Mouse (Mus musculus) erythroblast, embryonic 14.5 days (primary cell): Measurements from ENCODE around the gene Ndel1. TPM values are rescaled to one million over a fixed set of nuclear protein-coding genes. Genes with fewer than 3 reads are reported as not detected.
A peak's percentile ranks its signal among the peaks of the same experiment; 100 is the strongest.

Source experiments
- H3K27me3 ChIP-seq: 2 replicates; pipeline ENCODE4 v1.6.1; 2012; ENCODE audit warnings: inconsistent platforms; ENCODE audit not compliant: control insufficient read depth
- H3K36me3 ChIP-seq: 2 replicates; pipeline ENCODE4 v1.6.1; 2012; ENCODE audit warnings: mild to moderate bottlenecking, inconsistent platforms; ENCODE audit not compliant: control insufficient read depth
- H3K4me1 ChIP-seq: 2 replicates; pipeline ENCODE4 v1.6.1; 2012; ENCODE audit warnings: inconsistent platforms; ENCODE audit not compliant: control insufficient read depth
- H3K4me3 ChIP-seq: replicated peaks from 2 replicates; pipeline ENCODE3; 2012; ENCODE audit warnings: moderate library complexity, mild to moderate bottlenecking, inconsistent platforms
- H3K9me3 ChIP-seq: 2 replicates; pipeline ENCODE4 v1.6.1; 2012; ENCODE audit warnings: low read length, inconsistent platforms, mixed read lengths; ENCODE audit not compliant: control insufficient read depth
- GATA1 ChIP-seq: IDR thresholded peaks from 2 replicates; pipeline ENCODE4 v1.6.1; 2012; ENCODE audit warnings: low read length, inconsistent platforms, mixed read lengths
- TAL1 ChIP-seq: IDR thresholded peaks from 3 replicates; pipeline ENCODE4 v1.6.1; 2012; ENCODE audit warnings: low read length, inconsistent platforms, mixed read lengths
- polyA plus RNA-seq: library from polyadenylated mRNA; stranded (reverse); fragments of >175 nt; gene quantifications from 2 replicates; pipeline ENCODE4 v1.2.3, GENCODE M21; 2012

Ndel1 gene
- polyA plus RNA-seq, 1 experiment = 6.6 TPM

DNA sequence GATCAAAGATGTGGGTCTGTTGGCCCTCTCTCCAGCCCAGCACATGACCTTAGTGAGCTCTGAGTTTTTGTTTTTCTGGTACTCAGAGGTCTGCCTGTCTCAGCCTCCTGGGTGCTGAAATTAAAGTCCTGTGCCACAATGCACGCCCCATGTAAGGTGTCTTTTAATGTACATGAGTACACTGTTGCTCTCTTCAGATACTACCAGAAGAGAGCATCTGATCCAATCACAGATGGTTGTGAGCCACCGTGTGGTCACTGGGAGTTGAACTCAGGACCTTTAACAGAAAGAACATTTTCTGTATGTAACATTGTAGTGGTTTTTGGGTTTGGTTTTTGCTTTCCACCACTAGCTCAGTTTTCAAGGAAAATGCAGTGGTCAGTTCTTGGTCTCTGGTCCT is 32.1 kb upstream of the Ndel1 start:
- Histone ChIP-seq H3K4me1 (peaks cover 36% of the 10 kb centered on the region), H3K27me3 (peaks cover 3% of the 10 kb centered on the region), H3K36me3 (peaks cover 52% of the 10 kb centered on the region), H3K4me3 (no peak overlapping the region), H3K9me3 (no peaks in the 10 kb centered on the region)
- no peak for TF ChIP-seq GATA1
- no peak for TF ChIP-seq TAL1

DNA sequence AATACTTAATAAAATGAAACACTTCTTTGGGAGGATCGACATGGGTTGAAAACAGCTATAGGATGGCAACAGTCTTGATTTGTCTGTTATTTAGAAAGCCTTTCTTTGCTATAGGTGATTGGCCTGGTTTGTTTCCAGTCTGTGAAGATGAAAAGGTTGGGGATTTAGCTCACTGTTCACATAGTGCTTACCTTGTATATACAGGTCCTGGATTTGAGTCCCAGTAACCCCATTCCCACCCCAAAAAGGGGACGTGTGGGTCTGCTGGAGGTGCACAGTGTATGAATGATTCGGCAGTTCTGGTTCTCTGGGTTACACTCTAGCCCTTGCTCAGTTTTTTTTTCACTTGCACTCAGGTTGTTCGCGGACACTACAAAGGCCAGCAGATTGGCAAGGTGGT is 31.2 kb upstream of the Ndel1 start:
- no peak for TF ChIP-seq TAL1
- no peak for TF ChIP-seq GATA1
- Histone ChIP-seq H3K36me3 (peaks cover 52% of the 10 kb centered on the region), H3K9me3 (no peaks in the 10 kb centered on the region), H3K4me1 (peaks cover 45% of the 10 kb centered on the region), H3K4me3 (peak overlapping the region; percentile 76), H3K27me3 (peaks cover 3% of the 10 kb centered on the region)

DNA sequence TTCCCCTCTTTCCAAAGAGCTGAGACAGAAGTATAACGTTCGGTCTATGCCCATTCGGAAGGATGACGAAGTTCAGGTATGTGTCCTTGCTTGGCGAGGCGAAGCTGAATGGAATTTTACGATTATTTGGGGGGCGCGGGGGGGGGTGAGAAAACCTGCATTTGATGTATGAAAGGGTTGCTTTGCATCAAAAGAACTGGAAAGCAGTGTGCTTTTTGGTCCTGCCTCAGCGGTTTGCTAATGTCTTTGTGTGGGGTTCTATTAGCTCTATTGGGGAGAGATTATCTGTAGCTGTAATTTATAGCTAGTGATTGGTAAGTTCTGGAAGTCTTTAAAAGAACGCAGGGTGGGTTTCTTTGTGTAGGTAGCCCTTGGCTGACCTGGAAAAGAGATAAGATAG is 30.7 kb upstream of the Ndel1 start:
- Histone ChIP-seq H3K36me3 (peaks cover 50% of the 10 kb centered on the region), H3K9me3 (no peaks in the 10 kb centered on the region), H3K4me1 (peaks cover 46% of the 10 kb centered on the region), H3K27me3 (peaks cover 3% of the 10 kb centered on the region), H3K4me3 (peak overlapping the region; percentile 76)
- TF ChIP-seq GATA1 = no peak
- TF ChIP-seq TAL1 = no peak

DNA sequence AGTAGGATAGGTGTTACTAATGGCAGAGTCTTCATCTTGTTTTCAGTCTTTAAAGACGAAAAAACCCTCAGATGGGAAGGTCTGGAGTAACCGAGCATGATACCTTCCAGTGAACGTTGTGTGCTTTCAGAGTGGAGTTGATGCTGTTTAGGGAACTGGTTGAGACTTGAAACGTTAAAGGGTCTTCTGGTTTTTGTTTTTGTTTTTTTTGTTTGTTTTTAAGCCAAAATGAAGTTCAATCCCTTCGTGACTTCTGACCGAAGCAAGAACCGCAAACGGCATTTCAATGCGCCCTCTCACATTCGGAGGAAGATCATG is 30.3 kb upstream of the Ndel1 start:
- Histone ChIP-seq H3K4me1 (peaks cover 47% of the 10 kb centered on the region), H3K27me3 (peaks cover 3% of the 10 kb centered on the region), H3K9me3 (no peaks in the 10 kb centered on the region), H3K36me3 (peaks cover 46% of the 10 kb centered on the region), H3K4me3 (peak overlapping the region; percentile 76)
- no peak for TF ChIP-seq TAL1
- no peak for TF ChIP-seq GATA1

DNA sequence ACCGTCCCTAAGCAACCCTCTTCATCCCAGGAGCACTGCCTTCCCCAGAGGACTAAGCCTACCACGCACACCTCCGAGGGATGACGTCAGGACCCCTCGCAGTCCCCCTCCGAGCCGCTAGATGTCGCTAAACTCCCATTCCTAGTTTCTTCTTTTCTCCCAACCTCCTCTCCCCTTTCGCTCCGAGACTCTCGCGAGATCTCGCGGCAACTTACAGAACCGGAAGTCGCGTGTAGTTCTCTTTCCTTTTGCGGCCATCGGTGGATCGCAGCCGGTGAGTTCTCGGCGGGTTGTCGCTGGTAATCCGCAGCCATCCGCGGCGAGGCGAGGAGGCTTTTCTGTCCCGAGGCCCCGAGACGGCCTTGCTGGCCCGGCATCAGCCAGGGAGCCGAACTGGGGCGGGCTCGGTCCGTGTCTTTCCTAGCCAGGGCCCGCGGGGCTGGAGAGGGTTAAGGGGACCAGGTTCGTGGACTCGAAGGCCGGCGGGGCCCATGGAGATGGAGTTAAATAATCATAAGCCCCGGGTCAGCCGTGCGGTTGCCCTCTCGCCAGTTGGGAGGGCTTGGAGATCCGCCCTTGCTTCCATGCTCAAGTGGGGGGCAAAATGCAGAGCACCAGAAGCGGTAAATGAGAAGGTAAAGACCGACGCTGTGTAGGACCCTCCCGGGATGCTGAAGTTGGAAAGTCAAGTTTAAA is 29.8 kb upstream of the Ndel1 start, which contains the start of gene Rpl26:
Rpl26 (plus strand) TSS at position 233 of the 696 bp plus-strand sequence.
- Histone ChIP-seq H3K4me1 (peaks cover 51% of the 10 kb centered on the region), H3K4me3 (peak within 1 kb of the TSS; percentile 76), H3K9me3 (no peaks in the 10 kb centered on the region), H3K36me3 (peaks cover 41% of the 10 kb centered on the region), H3K27me3 (peaks cover 3% of the 10 kb centered on the region)
- TF ChIP-seq GATA1 = no peak
- no peak for TF ChIP-seq TAL1

DNA sequence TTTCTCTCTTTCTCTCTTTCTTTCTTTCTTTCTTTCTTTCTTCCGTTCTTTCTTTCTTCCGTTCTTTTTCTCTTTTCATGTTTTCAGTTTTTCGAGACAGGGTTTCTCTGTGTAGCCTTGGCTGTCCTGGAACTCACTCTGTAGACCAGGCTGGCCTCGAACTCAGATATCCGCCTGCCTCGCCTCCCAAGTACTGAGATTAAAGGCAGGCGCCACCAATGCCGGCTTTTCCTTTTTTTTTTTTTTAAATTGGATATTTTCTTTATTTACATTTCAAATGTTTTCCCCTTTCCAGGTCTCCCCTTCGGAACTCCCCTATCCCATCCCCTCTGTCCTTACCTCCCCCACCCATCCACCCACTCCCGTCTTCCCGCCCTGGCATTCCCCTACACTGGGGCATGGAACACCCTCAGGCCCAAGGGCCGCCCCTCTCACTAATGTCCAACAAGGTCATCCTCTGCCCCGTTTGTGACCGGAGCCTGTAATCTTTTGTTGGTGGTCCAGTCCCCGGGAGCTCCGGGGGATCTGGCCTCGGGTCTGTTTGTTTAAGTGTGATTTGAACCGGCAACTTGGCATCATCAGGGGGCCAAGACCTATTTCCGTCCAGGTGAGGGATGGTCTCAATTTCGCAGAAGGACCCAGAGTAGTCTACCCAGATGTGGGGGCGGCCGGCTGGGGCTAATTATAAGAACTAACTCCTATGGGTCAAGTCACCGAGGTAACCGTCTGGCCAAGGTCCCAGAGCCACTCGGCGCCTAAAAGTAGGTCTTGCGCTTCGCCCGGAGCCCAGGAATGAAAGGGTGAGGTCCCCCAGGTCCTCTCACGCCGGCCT is 29.1 kb upstream of the Ndel1 start:
- peak overlapping the region; percentile 76 for H3K4me3 ChIP-seq
- peaks cover 3% of the 10 kb centered on the region for H3K27me3 ChIP-seq
- peaks cover 56% of the 10 kb centered on the region for H3K4me1 ChIP-seq
- H3K36me3 ChIP-seq = peaks cover 34% of the 10 kb centered on the region
- H3K9me3 ChIP-seq = no peaks in the 10 kb centered on the region
- no peak for TF ChIP-seq TAL1
- no peak for TF ChIP-seq GATA1

DNA sequence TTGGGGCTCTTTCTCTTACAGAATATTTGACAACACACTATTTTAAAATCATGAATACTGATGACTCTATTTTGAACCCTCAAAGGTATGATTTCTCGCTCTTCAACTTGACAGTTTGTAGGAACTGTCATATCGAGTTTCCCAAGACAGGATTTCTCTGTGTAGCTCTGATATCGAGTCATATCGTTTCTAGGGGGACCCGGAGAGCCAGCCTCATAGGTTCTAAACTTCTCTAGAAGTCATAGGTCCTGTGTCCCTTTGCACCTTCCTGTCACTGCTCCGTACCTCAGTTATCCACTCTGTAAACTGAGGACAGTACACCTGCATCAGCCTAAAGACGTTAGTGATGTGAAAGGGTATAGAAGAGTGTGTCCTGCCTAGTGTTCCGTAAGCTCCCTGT is 28.2 kb upstream of the Ndel1 start:
- no peak overlapping the region for H3K4me3 ChIP-seq
- peaks cover 3% of the 10 kb centered on the region for H3K27me3 ChIP-seq
- H3K9me3 ChIP-seq = no peaks in the 10 kb centered on the region
- peaks cover 26% of the 10 kb centered on the region for H3K36me3 ChIP-seq
- peaks cover 59% of the 10 kb centered on the region for H3K4me1 ChIP-seq
- no peak for TF ChIP-seq TAL1
- no peak for TF ChIP-seq GATA1

DNA sequence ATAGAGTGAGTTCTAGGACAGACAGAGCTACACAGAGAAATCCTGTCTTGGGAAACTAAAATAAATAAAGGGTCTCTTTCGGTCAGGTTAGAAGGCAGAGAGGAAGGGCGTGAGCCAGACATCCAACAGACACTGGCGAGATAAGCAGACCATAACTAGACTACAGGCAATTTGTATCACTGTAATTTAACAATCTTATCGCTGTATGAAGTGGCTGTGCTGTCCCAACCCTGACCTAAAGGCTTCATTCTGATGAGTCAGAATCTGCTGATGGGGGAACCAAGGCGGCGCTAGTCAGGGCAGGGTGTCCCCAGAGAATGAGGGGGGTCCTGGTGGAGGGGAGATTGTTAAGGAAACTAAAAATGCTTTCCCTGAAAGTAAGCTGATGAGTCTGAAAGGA is 27.1 kb upstream of the Ndel1 start:
- Histone ChIP-seq H3K36me3 (peaks cover 16% of the 10 kb centered on the region), H3K4me3 (no peak overlapping the region), H3K27me3 (peaks cover 3% of the 10 kb centered on the region), H3K4me1 (peaks cover 65% of the 10 kb centered on the region), H3K9me3 (no peaks in the 10 kb centered on the region)
- TF ChIP-seq TAL1 (no peak), GATA1 (no peak)

DNA sequence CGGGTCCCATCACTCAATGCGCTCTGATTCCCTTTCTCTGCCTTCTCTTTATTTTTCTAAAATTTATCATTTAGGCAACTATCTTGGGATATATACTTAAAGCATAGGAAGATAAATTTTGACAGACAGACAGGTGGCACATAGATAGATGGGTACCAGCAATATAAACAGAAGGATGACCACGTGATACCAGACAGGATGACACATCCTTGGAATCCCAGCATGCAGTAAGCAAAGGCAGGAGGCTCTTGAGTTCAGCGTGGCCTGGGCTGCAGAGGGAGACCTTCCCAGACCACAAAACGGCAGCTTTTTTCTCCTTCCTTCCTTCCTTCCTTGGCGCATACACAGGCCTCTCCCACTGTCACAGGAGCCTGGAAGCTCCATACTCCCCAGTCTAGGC is 26.2 kb upstream of the Ndel1 start:
- H3K36me3 ChIP-seq = peaks cover 6% of the 10 kb centered on the region
- no peak overlapping the region for H3K4me3 ChIP-seq
- H3K9me3 ChIP-seq = no peaks in the 10 kb centered on the region
- peaks cover 3% of the 10 kb centered on the region for H3K27me3 ChIP-seq
- TF ChIP-seq TAL1 (no peak), GATA1 (no peak)
- H3K4me1 ChIP-seq = peaks cover 71% of the 10 kb centered on the region
